Mouse (Mus musculus) limb, embryonic 15.5 days (tissue): Measurements from ENCODE around the gene Pgpep1l. TPM values are rescaled to one million over a fixed set of nuclear protein-coding genes. Genes with fewer than 3 reads are reported as not detected.

Experiments
- ATAC-seq: fragments of 200-750 bp; cut with Nextera tagmentation; 2 replicates; pipeline ENCODE4 v1.8.0; 2017; ENCODE audit warnings: low read depth, moderate TSS enrichment; ENCODE audit not compliant: insufficient number of reproducible peaks, low FRiP score, low TSS enrichment
- H3K27ac ChIP-seq: fragments of 300-500 bp; sonication (generic); 2 replicates; pipeline ENCODE4 v1.5.1; 2015; ENCODE audit warnings: moderate library complexity, mild to moderate bottlenecking, inconsistent platforms
- H3K27me3 ChIP-seq: fragments of 300-500 bp; sonication (generic); 2 replicates; pipeline ENCODE4 v1.6.1; 2015; ENCODE audit warnings: inconsistent platforms
- H3K36me3 ChIP-seq: fragments of 300-500 bp; sonication (generic); 2 replicates; pipeline ENCODE4 v1.6.1; 2015; ENCODE audit warnings: inconsistent platforms
- H3K4me1 ChIP-seq: fragments of 300-500 bp; sonication (generic); 2 replicates; pipeline ENCODE4 v1.6.1; 2015; ENCODE audit warnings: inconsistent platforms
- H3K4me2 ChIP-seq: fragments of 300-500 bp; sonication (generic); 2 replicates; pipeline ENCODE4 v1.6.1; 2015; ENCODE audit warnings: mild to moderate bottlenecking, inconsistent platforms
- H3K4me3 ChIP-seq: fragments of 300-500 bp; sonication (generic); 2 replicates; pipeline ENCODE4 v1.5.1; 2015; ENCODE audit warnings: mild to moderate bottlenecking, inconsistent platforms
- H3K9ac ChIP-seq: fragments of 300-500 bp; sonication (generic); 2 replicates; pipeline ENCODE4 v1.6.1; 2015; ENCODE audit warnings: inconsistent platforms
- H3K9me3 ChIP-seq: fragments of 300-500 bp; sonication (generic); 2 replicates; pipeline ENCODE4 v1.6.1; 2016; ENCODE audit warnings: inconsistent platforms
- WGBS: fragments of 180-500 bp; shearing (Covaris S2); methylation state at CpG from one replicate; pipeline ENCODE4 v1.1.7; 2015; 5-methylcytosine and 5-hydroxymethylcytosine counted together
- polyA plus RNA-seq: library from polyadenylated mRNA; unstranded; fragments of >200 nt; fragmentation: Nextera tagmentation; extraction: Ambion mirVana; gene quantifications from 2 replicates; pipeline ENCODE4 v1.2.1, GENCODE M21; 2015

The Pgpep1l gene
- polyA plus RNA-seq, 1 experiment from 2014 or later = 0.23 TPM

- Histone ChIP-seq H3K4me3 (no peak overlapping the region), H3K9me3 (no peaks in the 10 kb centered on the region), H3K36me3 (no peaks in the 10 kb centered on the region), H3K9ac (no peak overlapping the region), H3K27ac (no peak overlapping the region), H3K27me3 (no peaks in the 10 kb centered on the region), H3K4me1 (no peaks in the 10 kb centered on the region), H3K4me2 (no peak overlapping the region)
- WGBS = 79% methylated on average over 1 of the region's 1 CpGs
- ATAC-seq = no peak
Observed at GRCm38 (mm10) chr7:68250411-68250810, 13.6 kb downstream of the Pgpep1l start.

- 42% methylated on average over 8 of the region's 8 CpGs for WGBS
- no peaks in the 10 kb centered on the region for H3K4me1 ChIP-seq
- no peak overlapping the region for H3K9ac ChIP-seq
- H3K36me3 ChIP-seq = no peaks in the 10 kb centered on the region
- no peak overlapping the region for H3K27ac ChIP-seq
- no peaks in the 10 kb centered on the region for H3K27me3 ChIP-seq
- no peak for ATAC-seq
- H3K4me3 ChIP-seq = no peak overlapping the region
- no peak overlapping the region for H3K4me2 ChIP-seq
- no peaks in the 10 kb centered on the region for H3K9me3 ChIP-seq
Observed at GRCm38 (mm10) chr7:68246249-68246648, 17.8 kb downstream of the Pgpep1l start.

GRCm38 (mm10) chr7:68245681-68246080, 18.4 kb downstream of the Pgpep1l start:
- no peaks in the 10 kb centered on the region for H3K9me3 ChIP-seq
- H3K9ac ChIP-seq = no peak overlapping the region
- no peak for ATAC-seq
- no peak overlapping the region for H3K4me2 ChIP-seq
- H3K4me1 ChIP-seq = no peaks in the 10 kb centered on the region
- H3K27ac ChIP-seq = no peak overlapping the region
- 32% methylated on average over 4 of the region's 4 CpGs for WGBS
- H3K36me3 ChIP-seq = no peaks in the 10 kb centered on the region
- no peaks in the 10 kb centered on the region for H3K27me3 ChIP-seq
- H3K4me3 ChIP-seq = no peak overlapping the region

- no peaks in the 10 kb centered on the region for H3K9me3 ChIP-seq
- H3K9ac ChIP-seq = no peak overlapping the region
- no peak overlapping the region for H3K27ac ChIP-seq
- no peak overlapping the region for H3K4me2 ChIP-seq
- ATAC-seq = no peak
- WGBS = 84% methylated on average over 9 of the region's 9 CpGs
- no peaks in the 10 kb centered on the region for H3K36me3 ChIP-seq
- H3K4me1 ChIP-seq = no peaks in the 10 kb centered on the region
- H3K4me3 ChIP-seq = no peak overlapping the region
- no peaks in the 10 kb centered on the region for H3K27me3 ChIP-seq
Observed at GRCm38 (mm10) chr7:68241205-68241604, 22.8 kb downstream of the Pgpep1l start.

GRCm38 (mm10) chr7:68239220-68239827, 24.7 kb downstream of the Pgpep1l start:
- no peak overlapping the region for H3K4me3 ChIP-seq

GRCm38 (mm10) chr7:68236817-68237216, 27.2 kb downstream of the Pgpep1l start:
- no peak for ATAC-seq
- 67% methylated on average over 8 of the region's 8 CpGs for WGBS
- Histone ChIP-seq H3K9ac (no peak overlapping the region), H3K36me3 (no peaks in the 10 kb centered on the region), H3K4me1 (peaks cover 13% of the 10 kb centered on the region), H3K27me3 (no peaks in the 10 kb centered on the region), H3K4me2 (no peak overlapping the region), H3K4me3 (no peak overlapping the region), H3K9me3 (no peaks in the 10 kb centered on the region), H3K27ac (no peak overlapping the region)

More at GRCm38 (mm10) chr7:68239220-68239827, 24.7 kb downstream of the Pgpep1l start:
- Histone ChIP-seq H3K9ac (no peak overlapping the region), H3K36me3 (no peaks in the 10 kb centered on the region), H3K4me2 (no peak overlapping the region), H3K9me3 (no peaks in the 10 kb centered on the region), H3K4me1 (peaks cover under 1% of the 10 kb centered on the region; the same call in 1 of the 2 replicates), H3K27ac (no peak overlapping the region), H3K27me3 (no peaks in the 10 kb centered on the region)
- ATAC-seq = no peak
- WGBS = 57% methylated on average over 11 of the region's 11 CpGs

GRCm38 (mm10) chr7:68233619-68234223, 30.3 kb downstream of the Pgpep1l start:
- Histone ChIP-seq H3K27me3 (no peaks in the 10 kb centered on the region), H3K4me1 (peaks cover 13% of the 10 kb centered on the region), H3K9ac (no peak overlapping the region), H3K27ac (peak overlapping the region; percentile 43; the same call in 1 of the 2 replicates), H3K4me2 (no peak overlapping the region), H3K36me3 (peaks cover 24% of the 10 kb centered on the region), H3K4me3 (no peak overlapping the region), H3K9me3 (no peaks in the 10 kb centered on the region)
- ATAC-seq = no peak
- 24% methylated on average over 13 of the region's 13 CpGs for WGBS

GRCm38 (mm10) chr7:68232521-68232920, 31.5 kb downstream of the Pgpep1l start:
- Histone ChIP-seq H3K4me3 (no peak overlapping the region), H3K4me2 (no peak overlapping the region), H3K4me1 (peaks cover 18% of the 10 kb centered on the region), H3K9me3 (no peaks in the 10 kb centered on the region), H3K27me3 (no peaks in the 10 kb centered on the region), H3K9ac (no peak overlapping the region), H3K27ac (peak overlapping the region; percentile 33; the same call in 1 of the 2 replicates), H3K36me3 (peaks cover 29% of the 10 kb centered on the region)
- WGBS = 84% methylated on average over 5 of the region's 5 CpGs
- ATAC-seq = no peak

- Histone ChIP-seq H3K4me3 (no peak overlapping the region), H3K27me3 (no peaks in the 10 kb centered on the region), H3K4me2 (no peak overlapping the region), H3K4me1 (peaks cover 22% of the 10 kb centered on the region), H3K36me3 (peaks cover 44% of the 10 kb centered on the region), H3K9me3 (no peaks in the 10 kb centered on the region), H3K9ac (no peak overlapping the region), H3K27ac (no peak overlapping the region)
- ATAC-seq = no peak
- WGBS = 87% methylated on average over 9 of the region's 9 CpGs
Observed at GRCm38 (mm10) chr7:68230831-68231230, 33.2 kb downstream of the Pgpep1l start.

- 40% methylated on average over 6 of the region's 6 CpGs for WGBS
- H3K4me2 ChIP-seq = no peak overlapping the region
- 0 out of 2 replicates have a peak overlapping the region, but pooled peaks have one; percentile 22 for H3K27ac ChIP-seq
- H3K36me3 ChIP-seq = peaks cover 63% of the 10 kb centered on the region
- H3K4me3 ChIP-seq = no peak overlapping the region
- no peak for ATAC-seq
- no peaks in the 10 kb centered on the region for H3K9me3 ChIP-seq
- no peaks in the 10 kb centered on the region for H3K27me3 ChIP-seq
- no peak overlapping the region for H3K9ac ChIP-seq
- H3K4me1 ChIP-seq = peaks cover 22% of the 10 kb centered on the region
Observed at GRCm38 (mm10) chr7:68228491-68228890, 35.5 kb downstream of the Pgpep1l start.

- WGBS = 70% methylated on average over 4 of the region's 4 CpGs
- ATAC-seq = no peak
- no peak overlapping the region for H3K4me2 ChIP-seq
- no peak overlapping the region for H3K4me3 ChIP-seq
- H3K9me3 ChIP-seq = no peaks in the 10 kb centered on the region
- no peaks in the 10 kb centered on the region for H3K27me3 ChIP-seq
- H3K36me3 ChIP-seq = peaks cover 67% of the 10 kb centered on the region
- H3K9ac ChIP-seq = no peak overlapping the region
- H3K4me1 ChIP-seq = peaks cover 26% of the 10 kb centered on the region
- H3K27ac ChIP-seq = no peak overlapping the region
Observed at GRCm38 (mm10) chr7:68227621-68228020, 36.4 kb downstream of the Pgpep1l start.

- peaks cover 69% of the 10 kb centered on the region for H3K36me3 ChIP-seq
- H3K9ac ChIP-seq = no peak overlapping the region
- H3K4me3 ChIP-seq = no peak overlapping the region
- no peaks in the 10 kb centered on the region for H3K9me3 ChIP-seq
- H3K27ac ChIP-seq = no peak overlapping the region
- H3K27me3 ChIP-seq = no peaks in the 10 kb centered on the region
- peaks cover 26% of the 10 kb centered on the region for H3K4me1 ChIP-seq
- 72% methylated on average over 11 of the region's 11 CpGs for WGBS
- ATAC-seq = no peak
- no peak overlapping the region for H3K4me2 ChIP-seq
Observed at GRCm38 (mm10) chr7:68227021-68227420, 37.0 kb downstream of the Pgpep1l start.
